Mouse (Mus musculus) E14TG2a.4 (cell line): ENCODE measurements around the gene Duxbl3.

ENCODE experiments used
- CTCF ChIP-seq: conservative IDR thresholded peaks from 2 replicates; pipeline ENCODE4 v1.5.1; 2014; ENCODE audit warnings: low read length
- NANOG ChIP-seq: IDR thresholded peaks from 2 replicates; pipeline ENCODE4 v1.6.1; 2014; ENCODE audit warnings: borderline replicate concordance, low read length, mixed read lengths

DNA sequence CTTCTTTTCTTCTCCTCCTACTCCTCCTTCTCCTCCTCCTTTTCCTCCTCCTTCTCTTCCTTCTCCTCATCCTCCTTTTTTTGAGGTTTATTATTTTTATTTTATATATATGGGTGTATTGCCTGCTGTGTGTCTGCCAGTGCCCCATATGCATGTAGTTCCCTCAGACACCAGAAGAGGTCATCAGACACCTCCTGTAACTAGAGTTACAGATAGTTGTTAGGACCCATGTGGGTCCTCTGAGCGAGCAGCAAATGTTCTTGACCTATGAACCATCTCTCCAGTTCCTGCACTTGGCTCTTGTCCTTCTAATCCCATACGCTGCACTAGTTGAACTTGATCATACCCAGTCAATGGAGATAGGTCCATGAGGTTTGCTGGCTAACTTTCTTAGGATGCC is 48.3 kb downstream of the Duxbl3 start:
- TF ChIP-seq CTCF (peak; percentile 71), NANOG (no peak)
